Mouse (Mus musculus) monocyte, adult 59 days (primary cell): ENCODE measurements around the gene Zfp641. TPM values are rescaled to one million over a fixed set of nuclear protein-coding genes. Genes with fewer than 3 reads are reported as not detected.

Experiments used
- total RNA-seq, 2 experiments: library from RNA; stranded (reverse); gene quantifications; one replicate each; pipeline ENCODE4 v1.2.4; 2023

The Zfp641 gene
- total RNA-seq, result under 1 TPM; 0.16 to 0.30 TPM

GRCm38 (mm10) chr15:98295628-98296551, at the start of gene Zfp641:
Gene Zfp641, minus strand, starts transcription at chr15:98296161.

DNA sequence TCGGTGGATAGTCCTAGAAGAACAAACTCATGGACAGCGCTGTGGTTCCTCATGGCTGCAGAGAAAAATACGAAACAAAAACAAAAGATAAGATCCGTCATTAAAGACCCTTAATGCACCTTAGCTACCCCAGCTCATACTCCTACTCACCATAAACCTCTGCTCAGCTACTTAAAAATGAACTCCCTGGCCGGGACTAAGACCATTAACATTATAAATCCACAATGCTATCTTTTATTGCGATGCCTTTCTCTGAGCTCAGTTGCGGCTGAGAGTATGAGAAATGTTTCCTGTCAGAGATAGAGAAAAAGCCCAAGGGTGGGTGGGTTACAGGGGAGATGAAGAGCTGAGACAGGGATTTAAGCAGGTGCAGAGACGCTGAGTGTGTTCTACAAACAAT, 44.9 kb upstream of the Zfp641 start, which contains the start of gene Olfr284:
TSS of gene Olfr284 (minus strand) at position 101 of the 400 bp plus-strand sequence.

GRCm38 (mm10) chr15:98317177-98317724, 21.3 kb upstream of the Zfp641 start, which contains the start of gene Olfr285:
Gene Olfr285, minus strand, starts transcription at chr15:98317353.

GRCm38 (mm10) chr15:98257193-98257592, 38.8 kb downstream of the Zfp641 start, which contains the start of gene H1fnt:
Gene H1fnt, minus strand, starts transcription at chr15:98257293.

Other genes with a start within 250 kb of the Zfp641 start
- 1 to 10 TPM; 5.6 to 6.6 TPM for gene Pfkm, start 203.6 kb downstream of the Zfp641 start, total RNA-seq
- 10 to 100 TPM; 37.6 to 39.5 TPM for gene Senp1, start 202.4 kb downstream of the Zfp641 start, total RNA-seq
- gene Asb8, start 130.5 kb downstream of the Zfp641 start, total RNA-seq, result 10 to 100 TPM; 23.3 to 23.4 TPM
- gene Ccdc184, start 129.0 kb downstream of the Zfp641 start, total RNA-seq, result not detected
- gene Olfr288, start 100.6 kb downstream of the Zfp641 start, total RNA-seq, result not detected
- not detected for gene Gm44579, start 75.2 kb downstream of the Zfp641 start, total RNA-seq
- gene Olfr287, start 75.1 kb downstream of the Zfp641 start, total RNA-seq, result not detected
- gene Olfr286, start 61.7 kb downstream of the Zfp641 start, total RNA-seq, result not detected
- gene H1fnt, start 38.9 kb downstream of the Zfp641 start, total RNA-seq, result not detected
- not detected for gene Olfr285, start 21.2 kb upstream of the Zfp641 start, total RNA-seq
- gene Olfr284, start 44.8 kb upstream of the Zfp641 start, total RNA-seq, result not detected
- gene Olfr283, start 84.8 kb upstream of the Zfp641 start, total RNA-seq, result not detected
- gene Olfr282, start 135.1 kb upstream of the Zfp641 start, total RNA-seq, result not detected
- gene Olfr281, start 156.4 kb upstream of the Zfp641 start, total RNA-seq, result not detected
- not detected for gene OR5BS1P, start 173.7 kb upstream of the Zfp641 start, total RNA-seq
- under 1 TPM in 1 of 2 experiments, not detected in 1; 0.73 TPM for gene Lalba, start 186.6 kb upstream of the Zfp641 start, total RNA-seq
- gene Olfr279, start 196.2 kb upstream of the Zfp641 start, total RNA-seq, result not detected
- gene Kansl2, start 238.1 kb upstream of the Zfp641 start, total RNA-seq, result 10 to 100 TPM; 45.3 to 45.5 TPM